Mouse (Mus musculus) leukemia stem cell, adult 10-12 weeks (primary cell): ENCODE measurements around the gene Scamp5. TPM values are rescaled to one million over a fixed set of nuclear protein-coding genes. Genes with fewer than 3 reads are reported as not detected.

Experiments
- polyA plus RNA-seq: library from polyadenylated mRNA; stranded (reverse); fragments of >175 nt; gene quantifications from 2 replicates; pipeline ENCODE4 v1.2.3, GENCODE M21; 2012; ENCODE audit warnings: low replicate concordance

Gene Scamp5
- polyA plus RNA-seq, result 1.6 and 3.4 TPM in 2 replicates

DNA sequence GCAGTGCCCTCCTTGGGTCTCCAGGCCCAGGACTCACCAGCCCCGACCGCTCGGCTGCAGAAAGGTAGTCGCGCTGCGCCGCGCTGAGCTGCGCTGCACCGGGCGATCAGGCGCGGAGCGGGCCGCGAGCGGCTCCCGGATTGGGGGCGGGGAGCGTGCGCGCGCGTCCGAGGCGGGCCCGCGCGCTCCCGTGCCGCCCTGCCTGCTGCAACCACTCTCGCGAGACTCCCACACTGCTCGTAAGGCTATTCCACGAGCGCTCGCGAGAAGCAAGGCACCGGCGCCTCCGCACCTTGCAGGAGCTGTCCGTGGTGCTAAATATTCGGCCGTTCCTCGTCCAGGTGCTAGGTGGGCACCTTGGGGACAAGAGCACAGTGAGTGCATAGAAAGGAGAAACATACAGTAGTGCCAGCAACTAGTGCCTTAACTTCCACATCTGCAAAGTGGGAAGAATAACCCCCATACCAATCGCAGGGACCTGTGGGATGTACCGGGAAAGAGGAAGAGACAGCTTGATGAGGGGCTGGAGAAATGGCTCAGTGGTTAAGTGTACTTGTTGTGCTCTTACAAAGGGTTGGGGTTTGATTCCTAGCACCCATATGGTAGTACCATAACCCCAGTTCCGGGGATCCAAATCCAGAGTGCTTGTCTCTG, at the start of gene Scamp5:
Gene Scamp5, minus strand, starts transcription at position 165 of the 654 bp plus-strand sequence.

DNA sequence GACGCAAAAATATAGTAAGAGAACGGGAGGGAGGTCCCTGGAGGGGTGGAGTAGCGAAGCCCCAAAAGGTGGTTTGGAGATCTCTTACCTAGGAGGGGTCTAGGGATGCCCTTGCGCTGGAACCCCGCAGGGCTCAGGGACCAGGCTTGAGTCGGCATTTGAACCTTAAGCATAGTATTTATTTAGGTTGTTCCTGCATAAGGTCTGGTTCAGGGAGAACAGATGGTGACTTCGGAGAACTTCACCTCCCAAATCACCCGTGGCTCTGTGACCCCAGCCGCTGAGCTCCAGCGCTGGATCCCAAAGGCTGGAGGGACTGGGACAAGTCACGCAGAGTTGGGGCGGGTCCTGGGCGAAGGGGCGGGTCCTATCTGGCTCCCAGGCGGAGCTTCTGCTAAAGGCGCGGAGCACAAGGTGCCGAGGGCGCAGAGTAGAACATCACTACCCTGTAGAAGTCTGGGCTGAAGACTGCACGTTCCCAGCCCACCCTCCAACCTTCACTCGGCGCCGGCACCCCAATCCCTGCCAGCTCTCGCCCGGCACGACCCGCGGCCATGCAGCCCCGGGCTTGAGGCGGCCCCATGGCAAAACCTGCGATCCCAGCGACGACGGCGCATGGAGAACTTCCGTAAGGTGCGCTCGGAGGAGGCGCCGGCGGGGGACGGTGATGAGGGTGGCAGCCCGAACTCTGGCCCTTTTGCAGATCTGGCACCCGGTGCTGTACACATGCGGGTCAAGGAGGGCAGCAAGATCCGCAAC, 35.9 kb upstream of the Scamp5 start, which contains the start of gene Rpp25:
Gene Rpp25, plus strand, starts transcription at position 405 of the 759 bp plus-strand sequence.

DNA sequence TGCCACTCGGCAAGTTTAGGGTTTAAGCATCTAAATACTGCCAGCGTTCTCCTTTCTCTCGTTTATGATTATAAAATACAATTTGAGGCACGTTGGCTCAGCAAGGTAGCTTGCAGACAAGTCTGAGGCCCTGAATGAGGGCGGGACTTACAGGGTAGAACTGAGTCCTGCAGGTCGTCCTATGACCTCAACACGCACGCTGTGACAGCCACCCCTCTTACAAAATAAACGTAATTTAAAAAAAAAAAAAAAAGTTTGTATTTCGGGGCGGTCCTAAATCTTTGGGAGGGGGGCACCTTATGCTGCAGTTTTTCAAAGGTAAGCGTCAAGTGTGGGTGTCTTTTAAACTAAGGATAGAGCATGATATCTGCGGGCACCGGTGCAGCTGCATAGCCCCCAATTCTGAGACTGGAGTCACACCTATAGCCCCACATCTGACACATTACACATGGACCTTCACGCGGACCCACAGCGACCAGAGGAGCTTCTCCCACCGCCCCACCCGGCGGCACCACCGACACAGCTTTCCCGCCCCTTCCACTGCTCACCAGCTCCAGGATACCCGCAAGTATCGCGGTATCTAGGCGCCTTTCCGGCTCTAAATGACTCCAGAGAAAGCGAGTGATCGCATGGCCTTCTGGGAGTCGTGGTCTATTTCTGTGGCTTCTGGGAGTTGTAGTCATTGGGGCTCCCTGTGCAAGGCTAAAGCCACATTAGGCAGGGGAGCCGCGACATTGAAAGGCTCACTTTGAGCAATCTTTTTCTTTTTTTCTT, 28.2 kb downstream of the Scamp5 start, which contains the start of gene Ppcdc:
Gene Ppcdc, minus strand, starts transcription at position 603 of the 774 bp plus-strand sequence.

Other genes starting within 250 kb of the Scamp5 start
- not detected in 2 replicates for gene Trcg1, start 231.5 kb downstream of the Scamp5 start, polyA plus RNA-seq
- 126 and 137 TPM in 2 replicates for gene 1700017B05Rik, start 205.4 kb downstream of the Scamp5 start, polyA plus RNA-seq
- gene Ppcdc, start 27.9 kb downstream of the Scamp5 start, polyA plus RNA-seq, result 5.1 and 7.3 TPM in 2 replicates
- gene Rpp25, start 36.0 kb upstream of the Scamp5 start, polyA plus RNA-seq, result 0.48 TPM in 1 of 2 replicates, not detected in the other
- gene Cox5a, start 53.2 kb upstream of the Scamp5 start, polyA plus RNA-seq, result 375 and 488 TPM in 2 replicates
- 8.9 and 30.6 TPM in 2 replicates for gene Fam219b, start 69.5 kb upstream of the Scamp5 start, polyA plus RNA-seq
- gene Mpi, start 84.7 kb upstream of the Scamp5 start, polyA plus RNA-seq, result 0.38 and 1.4 TPM in 2 replicates
- 3.0 and 80.8 TPM in 2 replicates for gene Scamp2, start 92.9 kb upstream of the Scamp5 start, polyA plus RNA-seq
- 4.8 and 5.2 TPM in 2 replicates for gene Ulk3, start 121.4 kb upstream of the Scamp5 start, polyA plus RNA-seq
- gene Cplx3, start 138.2 kb upstream of the Scamp5 start, polyA plus RNA-seq, result not detected in 2 replicates
- gene Lman1l, start 152.7 kb upstream of the Scamp5 start, polyA plus RNA-seq, result not detected in 2 replicates
- 457 and 560 TPM in 2 replicates for gene Csk, start 185.6 kb upstream of the Scamp5 start, polyA plus RNA-seq
- not detected in 2 replicates for gene Cyp1a2, start 215.6 kb upstream of the Scamp5 start, polyA plus RNA-seq
- 0.15 TPM in 1 of 2 replicates, not detected in the other for gene Cyp1a1, start 219.9 kb upstream of the Scamp5 start, polyA plus RNA-seq
- 1.1 and 10.9 TPM in 2 replicates for gene Edc3, start 240.5 kb upstream of the Scamp5 start, polyA plus RNA-seq